Mouse (Mus musculus): ENCODE measurements at regions not wholly inside any gene's neighbourhood (a gene's known extent, or its start where the extent isn't known, plus 50 kb on each side); places are given as distances from the start of the nearest gene placed in this dataset.

DNA sequence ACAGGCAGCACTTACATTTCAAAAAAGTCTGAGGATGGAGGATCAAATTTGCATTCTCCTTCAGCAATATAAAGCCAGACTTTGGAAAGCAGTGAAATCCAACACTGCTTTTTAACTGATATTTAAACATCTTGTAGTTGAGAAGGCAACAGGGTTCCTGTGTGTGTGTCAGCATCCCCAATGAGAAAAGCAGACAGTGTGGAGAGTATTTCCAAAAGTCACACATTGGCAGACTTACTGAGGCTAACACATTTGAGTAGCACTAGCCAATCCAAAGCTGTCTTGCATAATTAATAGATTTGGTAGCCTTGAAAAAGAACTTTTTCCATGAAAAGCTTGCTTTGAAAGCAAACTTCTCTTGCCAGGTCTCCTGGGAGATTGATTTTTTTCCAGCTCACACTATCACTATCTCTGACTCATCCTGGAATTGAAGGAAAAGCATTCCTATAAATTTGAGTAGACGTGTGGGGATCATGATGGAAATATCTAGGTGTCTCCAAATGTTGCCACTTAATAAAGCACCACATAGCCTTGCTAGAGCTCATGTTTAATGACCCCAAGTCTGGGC, 168.0 kb downstream of the Ibtk start:
- peaks cover 5% of the 10 kb centered on the region; the same call in 1 of the 2 replicates for H3K9me3 ChIP-seq
- ATAC-seq (ENCODE audit: low read depth): no peak
- H3K36me3 ChIP-seq: no peaks in the 10 kb centered on the region
- no peak overlapping the region for H3K4me2 ChIP-seq
- WGBS: 71% methylated on average over 1 of the region's 1 CpGs
- no peak overlapping the region for H3K4me3 ChIP-seq
- H3K9ac ChIP-seq: no peak overlapping the region
- no peak overlapping the region for H3K27ac ChIP-seq (replicated peaks)
- no peaks in the 10 kb centered on the region for H3K4me1 ChIP-seq (replicated peaks)
- no peaks in the 10 kb centered on the region for H3K27me3 ChIP-seq

DNA sequence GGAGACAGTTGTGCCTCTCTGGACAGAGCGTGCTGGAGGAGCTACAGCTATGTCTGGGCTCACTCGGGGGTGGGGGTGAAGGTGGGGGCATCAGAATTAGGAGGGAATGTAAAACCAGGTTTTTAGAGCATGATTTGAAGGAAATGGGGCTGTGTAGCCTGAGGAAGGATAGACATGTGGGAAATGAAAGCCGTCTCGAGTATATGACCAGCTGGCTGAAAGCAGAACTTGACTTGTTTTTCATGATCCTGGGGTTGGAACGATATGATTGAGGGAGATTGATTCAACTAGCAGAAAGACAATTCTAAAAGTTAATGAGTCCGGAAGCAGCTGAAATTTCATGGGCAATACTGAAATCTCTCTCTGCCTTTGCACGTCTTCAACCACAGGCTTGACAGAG, 171.3 kb downstream of the Ibtk start:
- Histone ChIP-seq H3K9ac (no peak overlapping the region), H3K4me3 (no peak overlapping the region), H3K4me2 (no peak overlapping the region), H3K36me3 (no peaks in the 10 kb centered on the region), H3K27ac (replicated peaks) (no peak overlapping the region), H3K27me3 (no peaks in the 10 kb centered on the region), H3K4me1 (replicated peaks) (no peaks in the 10 kb centered on the region), H3K9me3 (no peaks in the 10 kb centered on the region)
- ATAC-seq (ENCODE audit: low read depth): no peak
- 86% methylated on average over 7 of the region's 7 CpGs for WGBS

DNA sequence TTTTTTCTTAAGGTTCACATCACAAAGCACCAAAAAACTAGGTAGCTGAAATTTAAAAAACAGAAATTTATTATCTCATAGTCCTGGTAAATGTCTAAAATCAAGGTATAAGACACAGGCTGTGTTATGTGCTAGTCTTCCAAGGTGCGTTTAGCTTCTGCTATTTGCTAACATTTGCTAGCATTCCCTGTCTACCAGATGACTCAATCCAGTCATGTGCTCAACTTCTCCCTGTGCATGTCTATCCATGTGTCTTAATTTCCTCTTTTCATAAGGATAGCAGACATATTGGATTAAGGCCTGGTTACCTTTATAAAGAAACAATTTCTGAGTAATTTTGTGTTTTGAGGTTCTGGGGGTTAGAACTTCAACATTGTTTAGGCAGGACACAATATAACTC, 171.8 kb downstream of the Ibtk start:
- H3K27ac ChIP-seq (replicated peaks): no peak overlapping the region
- H3K9ac ChIP-seq: no peak overlapping the region
- no peaks in the 10 kb centered on the region for H3K27me3 ChIP-seq
- no peaks in the 10 kb centered on the region for H3K4me1 ChIP-seq (replicated peaks)
- no peak for ATAC-seq (ENCODE audit: low read depth)
- 89% methylated on average over 1 of the region's 1 CpGs for WGBS
- no peak overlapping the region for H3K4me3 ChIP-seq
- no peak overlapping the region for H3K4me2 ChIP-seq
- H3K36me3 ChIP-seq: no peaks in the 10 kb centered on the region
- H3K9me3 ChIP-seq: no peaks in the 10 kb centered on the region

DNA sequence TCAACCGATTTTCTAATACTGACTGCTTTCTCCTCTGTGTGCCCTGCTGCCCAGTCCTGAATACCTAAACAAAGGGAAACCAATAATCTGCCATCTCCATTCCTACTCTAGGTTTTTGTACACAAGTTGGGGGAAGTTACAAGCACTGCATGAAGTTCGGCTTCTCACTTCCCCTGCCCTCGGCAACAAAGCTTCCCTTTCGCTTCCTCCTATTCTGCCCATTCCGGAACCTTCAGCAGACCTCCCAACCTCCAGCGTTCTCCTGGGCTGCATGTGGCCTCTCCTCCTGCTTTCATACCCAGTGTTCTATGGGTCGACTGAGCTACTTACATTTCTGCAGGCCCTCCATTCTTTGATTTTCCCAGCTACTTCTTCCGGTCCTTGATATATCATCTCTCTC, 180.3 kb downstream of the Ibtk start:
- ATAC-seq (ENCODE audit: low read depth): no peak
- no peak overlapping the region for H3K27ac ChIP-seq (replicated peaks)
- H3K27me3 ChIP-seq: no peaks in the 10 kb centered on the region
- H3K36me3 ChIP-seq: no peaks in the 10 kb centered on the region
- WGBS: 81% methylated on average over 8 of the region's 8 CpGs
- no peaks in the 10 kb centered on the region for H3K4me1 ChIP-seq (replicated peaks)
- H3K9ac ChIP-seq: no peak overlapping the region
- no peak overlapping the region for H3K4me2 ChIP-seq
- H3K9me3 ChIP-seq: no peaks in the 10 kb centered on the region
- H3K4me3 ChIP-seq: no peak overlapping the region

DNA sequence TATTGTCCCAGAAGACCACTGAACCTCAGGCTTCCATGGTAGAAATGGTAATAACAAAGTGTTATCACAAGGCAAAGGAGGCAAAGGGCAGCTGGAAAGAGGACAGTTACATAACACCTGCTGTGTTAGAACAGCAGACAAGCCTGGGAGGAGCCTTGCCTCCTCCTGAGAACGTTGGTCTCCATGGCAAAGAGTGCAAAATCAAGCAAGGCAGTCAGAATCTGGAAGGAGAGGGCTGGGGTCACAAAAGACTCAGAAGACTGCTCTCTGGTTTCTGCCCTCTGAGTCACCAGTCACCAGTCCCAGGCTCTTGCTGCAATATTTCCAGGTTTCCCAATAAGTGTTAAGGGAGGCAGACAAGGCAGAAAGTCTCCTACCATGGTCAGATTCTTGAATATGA, 197.3 kb downstream of the Ibtk start:
- H3K4me1 ChIP-seq (replicated peaks): no peaks in the 10 kb centered on the region
- no peaks in the 10 kb centered on the region for H3K9me3 ChIP-seq
- no peaks in the 10 kb centered on the region for H3K27me3 ChIP-seq
- no peak overlapping the region for H3K27ac ChIP-seq (replicated peaks)
- H3K4me3 ChIP-seq: no peak overlapping the region
- no peaks in the 10 kb centered on the region for H3K36me3 ChIP-seq
- no peak overlapping the region for H3K4me2 ChIP-seq
- no peak overlapping the region for H3K9ac ChIP-seq
- ATAC-seq (ENCODE audit: low read depth): no peak
- 37% methylated on average over 1 of the region's 1 CpGs for WGBS

DNA sequence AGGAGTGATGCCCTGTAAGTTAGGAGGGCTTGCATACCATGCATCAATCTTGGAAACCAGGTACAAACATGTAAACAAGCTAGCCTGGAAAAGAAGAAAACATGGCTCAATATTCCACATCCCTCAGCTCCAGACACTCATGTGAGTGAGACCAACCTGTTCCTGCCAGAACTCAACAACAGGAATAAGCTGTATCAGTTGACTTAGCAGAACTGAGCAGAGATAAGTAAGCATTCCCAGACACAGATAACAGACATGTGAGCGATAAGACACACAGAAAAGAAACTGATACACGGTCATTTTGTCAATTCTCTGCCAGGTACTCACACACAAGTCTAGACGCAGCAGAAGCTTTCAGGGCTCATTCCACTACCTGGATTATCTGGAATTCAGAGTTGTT, 198.7 kb downstream of the Ibtk start:
- H3K27ac ChIP-seq (replicated peaks): no peak overlapping the region
- H3K9me3 ChIP-seq: no peaks in the 10 kb centered on the region
- no peak overlapping the region for H3K4me3 ChIP-seq
- ATAC-seq (ENCODE audit: low read depth): no peak
- H3K27me3 ChIP-seq: no peaks in the 10 kb centered on the region
- H3K4me2 ChIP-seq: no peak overlapping the region
- H3K36me3 ChIP-seq: no peaks in the 10 kb centered on the region
- H3K4me1 ChIP-seq (replicated peaks): no peaks in the 10 kb centered on the region
- 91% methylated on average over 3 of the region's 3 CpGs for WGBS
- no peak overlapping the region for H3K9ac ChIP-seq

DNA sequence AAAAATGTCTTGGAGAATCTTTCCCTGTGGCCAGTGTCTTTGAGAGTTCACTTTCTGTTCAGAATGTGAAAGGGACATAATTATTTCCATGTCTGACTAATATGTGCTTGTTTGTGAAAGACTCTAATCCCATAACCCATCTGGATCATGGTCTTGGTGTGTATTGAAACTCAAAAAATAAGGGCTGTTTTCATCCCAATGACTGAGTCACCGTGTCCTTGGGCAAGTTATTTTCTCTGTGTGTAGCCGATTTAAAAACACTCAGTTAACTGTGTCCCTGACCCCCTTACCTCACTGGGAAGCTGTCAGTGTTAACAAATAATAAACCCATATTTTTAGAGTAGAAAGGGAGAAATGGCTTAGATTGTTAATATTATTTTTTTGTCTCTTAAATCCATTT, 202.9 kb downstream of the Ibtk start:
- Histone ChIP-seq H3K9ac (no peak overlapping the region), H3K27me3 (no peaks in the 10 kb centered on the region), H3K9me3 (no peaks in the 10 kb centered on the region), H3K4me3 (no peak overlapping the region), H3K36me3 (no peaks in the 10 kb centered on the region), H3K27ac (replicated peaks) (no peak overlapping the region), H3K4me2 (no peak overlapping the region), H3K4me1 (replicated peaks) (no peaks in the 10 kb centered on the region)
- no peak for ATAC-seq (ENCODE audit: low read depth)
- 78% methylated on average over 2 of the region's 2 CpGs for WGBS

DNA sequence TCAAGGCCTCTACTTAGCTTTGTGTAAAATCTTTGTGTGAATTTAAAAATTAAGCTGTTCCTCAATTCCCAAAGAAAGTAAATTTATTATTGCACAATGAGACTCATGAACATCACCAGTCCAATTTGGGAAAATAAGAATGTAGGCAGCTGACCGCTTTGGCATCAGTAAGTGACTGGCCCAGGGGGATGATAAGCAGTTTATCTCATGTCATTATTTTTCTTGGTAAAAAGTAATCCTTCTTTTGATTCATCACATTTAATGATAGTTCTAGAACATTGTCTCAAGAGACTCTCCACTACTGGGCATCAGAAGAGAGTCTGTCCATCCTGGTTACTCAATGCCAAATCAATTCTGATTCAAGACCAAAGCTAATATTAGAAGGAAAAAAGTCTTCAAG, 203.6 kb downstream of the Ibtk start:
- H3K9ac ChIP-seq: no peak overlapping the region
- no peaks in the 10 kb centered on the region for H3K9me3 ChIP-seq
- H3K27ac ChIP-seq (replicated peaks): no peak overlapping the region
- H3K4me2 ChIP-seq: no peak overlapping the region
- no peak overlapping the region for H3K4me3 ChIP-seq
- no peaks in the 10 kb centered on the region for H3K36me3 ChIP-seq
- ATAC-seq (ENCODE audit: low read depth): no peak
- H3K27me3 ChIP-seq: no peaks in the 10 kb centered on the region
- no peaks in the 10 kb centered on the region for H3K4me1 ChIP-seq (replicated peaks)
- 88% methylated on average over 1 of the region's 1 CpGs for WGBS

DNA sequence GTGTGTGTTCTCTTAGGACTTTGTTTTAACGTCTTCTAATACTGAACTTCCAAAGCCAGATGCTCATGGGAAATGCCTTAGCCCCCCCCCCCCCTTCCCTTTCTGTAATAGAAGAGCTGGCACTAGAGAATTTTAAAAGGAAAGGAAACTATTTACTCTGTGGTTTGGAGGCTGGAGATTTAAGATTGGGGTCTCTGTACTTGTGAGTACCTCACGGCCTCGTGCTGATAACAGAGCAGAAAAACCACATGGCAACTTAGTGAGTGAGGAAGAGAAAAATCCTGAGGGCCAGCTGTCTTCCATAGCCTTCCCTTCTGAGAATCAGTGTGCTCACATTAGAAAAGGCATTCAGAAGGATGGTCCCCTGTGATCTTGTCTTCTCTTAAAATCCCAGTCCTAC, 210.6 kb downstream of the Ibtk start:
- H3K9me3 ChIP-seq: no peaks in the 10 kb centered on the region
- no peaks in the 10 kb centered on the region for H3K36me3 ChIP-seq
- H3K4me1 ChIP-seq (replicated peaks): no peaks in the 10 kb centered on the region
- 84% methylated on average over 3 of the region's 3 CpGs for WGBS
- no peaks in the 10 kb centered on the region for H3K27me3 ChIP-seq
- no peak for ATAC-seq (ENCODE audit: low read depth)
- H3K27ac ChIP-seq (replicated peaks): no peak overlapping the region
- H3K4me2 ChIP-seq: no peak overlapping the region
- no peak overlapping the region for H3K9ac ChIP-seq
- H3K4me3 ChIP-seq: no peak overlapping the region

DNA sequence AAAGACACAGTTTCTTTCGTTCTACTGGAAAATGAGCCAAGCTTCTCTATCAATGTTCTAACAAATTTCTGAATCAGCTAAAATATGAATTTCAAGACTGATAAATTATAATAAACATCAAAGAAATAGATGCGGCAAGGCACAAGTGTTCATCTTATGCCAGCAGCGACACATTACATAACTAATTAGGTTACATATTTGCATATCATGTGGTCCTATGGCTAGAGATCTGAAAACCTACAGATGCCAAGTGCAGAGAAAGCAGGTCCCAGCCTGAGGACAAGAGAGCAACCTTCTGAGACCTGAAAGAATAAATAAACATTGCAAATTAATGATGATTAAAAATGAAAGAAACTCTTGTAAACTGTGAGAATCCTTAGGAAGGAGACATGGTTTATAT, 201.3 kb upstream of the Tent5a start:
- no peak overlapping the region for H3K4me3 ChIP-seq
- no peak overlapping the region for H3K4me2 ChIP-seq
- no peaks in the 10 kb centered on the region for H3K4me1 ChIP-seq (replicated peaks)
- no peak overlapping the region for H3K9ac ChIP-seq
- H3K27me3 ChIP-seq: no peaks in the 10 kb centered on the region
- 94% methylated on average over 3 of the region's 3 CpGs for WGBS
- H3K27ac ChIP-seq (replicated peaks): no peak overlapping the region
- H3K9me3 ChIP-seq: no peaks in the 10 kb centered on the region
- no peaks in the 10 kb centered on the region for H3K36me3 ChIP-seq
- no peak for ATAC-seq (ENCODE audit: low read depth)

DNA sequence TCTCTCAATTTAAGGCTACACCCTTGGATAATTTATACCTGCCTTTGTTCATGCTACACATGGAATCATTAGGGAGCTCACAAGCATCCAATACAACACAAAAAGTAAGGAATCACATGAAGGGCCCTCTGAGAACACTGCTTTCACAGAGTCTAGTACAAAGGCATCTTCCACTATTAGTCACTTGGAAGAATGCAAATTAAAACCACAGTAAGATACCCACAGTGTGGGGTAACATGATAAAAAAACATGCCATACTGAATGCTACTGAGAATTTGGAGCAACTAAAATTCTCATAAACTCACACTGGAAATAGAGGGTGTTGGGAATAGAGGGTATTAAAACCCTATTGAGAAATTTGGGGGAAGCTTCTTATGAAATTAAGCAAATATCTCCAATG, 197.6 kb upstream of the Tent5a start:
- H3K27ac ChIP-seq (replicated peaks): no peak overlapping the region
- no peak for ATAC-seq (ENCODE audit: low read depth)
- H3K9me3 ChIP-seq: no peaks in the 10 kb centered on the region

DNA sequence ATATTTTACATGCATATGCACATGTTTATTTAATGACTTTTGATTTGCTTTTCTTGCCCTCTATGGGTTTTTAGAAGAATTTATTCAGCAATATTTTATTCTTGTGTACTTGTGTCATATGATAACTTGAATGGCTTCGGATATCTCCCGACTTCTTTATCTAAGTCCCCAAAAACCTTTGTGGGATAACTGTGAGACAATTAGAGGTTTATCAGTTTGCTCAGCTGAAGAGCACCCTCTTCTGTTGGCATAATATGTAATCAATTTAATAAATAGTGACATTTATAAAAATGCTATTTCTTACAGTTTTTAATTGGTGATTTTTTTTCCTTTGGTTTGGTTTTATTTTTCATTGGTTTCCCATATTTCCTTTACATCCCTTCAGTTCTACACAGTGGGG, 194.2 kb upstream of the Tent5a start:
- WGBS: 94% methylated on average over 2 of the region's 2 CpGs
- Histone ChIP-seq H3K36me3 (no peaks in the 10 kb centered on the region), H3K4me2 (no peak overlapping the region), H3K9me3 (no peaks in the 10 kb centered on the region), H3K4me3 (no peak overlapping the region), H3K27me3 (no peaks in the 10 kb centered on the region), H3K4me1 (replicated peaks) (no peaks in the 10 kb centered on the region), H3K27ac (replicated peaks) (no peak overlapping the region), H3K9ac (no peak overlapping the region)
- ATAC-seq (ENCODE audit: low read depth): no peak

More for the DNA sequence above, 197.6 kb upstream of the Tent5a start:
- no peak overlapping the region for H3K4me2 ChIP-seq
- no peaks in the 10 kb centered on the region for H3K4me1 ChIP-seq (replicated peaks)
- no peaks in the 10 kb centered on the region for H3K27me3 ChIP-seq
- no peaks in the 10 kb centered on the region for H3K36me3 ChIP-seq
- no peak overlapping the region for H3K4me3 ChIP-seq
- no peak overlapping the region for H3K9ac ChIP-seq

DNA sequence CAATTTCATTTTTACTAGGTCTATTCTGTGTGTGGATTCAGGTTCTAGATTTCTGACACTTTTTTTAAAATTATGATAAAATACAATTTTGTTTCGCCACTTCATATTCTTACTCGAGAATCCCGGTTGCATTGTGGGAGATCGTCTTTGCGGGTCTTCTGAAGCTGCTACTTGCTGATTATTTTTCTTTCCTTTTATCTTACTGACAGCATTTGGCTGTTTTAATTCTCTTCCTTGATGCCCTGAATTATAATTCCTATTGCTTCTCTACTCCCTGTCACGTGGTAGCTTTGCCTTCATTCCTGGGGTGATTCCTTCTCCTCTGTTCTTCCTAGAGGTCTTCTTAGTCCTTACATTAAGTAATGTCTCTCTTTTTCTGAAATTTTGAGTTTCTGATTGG, 193.8 kb upstream of the Tent5a start:
- H3K36me3 ChIP-seq: no peaks in the 10 kb centered on the region
- H3K4me2 ChIP-seq: no peak overlapping the region
- ATAC-seq (ENCODE audit: low read depth): no peak
- H3K27ac ChIP-seq (replicated peaks): no peak overlapping the region
- H3K4me3 ChIP-seq: no peak overlapping the region
- no peaks in the 10 kb centered on the region for H3K4me1 ChIP-seq (replicated peaks)
- no peaks in the 10 kb centered on the region for H3K27me3 ChIP-seq
- WGBS: 87% methylated on average over 6 of the region's 6 CpGs
- H3K9me3 ChIP-seq: no peaks in the 10 kb centered on the region
- no peak overlapping the region for H3K9ac ChIP-seq

Measured in neural tube, embryonic 13.5 days (tissue).